Mouse (Mus musculus): ENCODE results near the gene Lbr.

Gene Lbr

DNA sequence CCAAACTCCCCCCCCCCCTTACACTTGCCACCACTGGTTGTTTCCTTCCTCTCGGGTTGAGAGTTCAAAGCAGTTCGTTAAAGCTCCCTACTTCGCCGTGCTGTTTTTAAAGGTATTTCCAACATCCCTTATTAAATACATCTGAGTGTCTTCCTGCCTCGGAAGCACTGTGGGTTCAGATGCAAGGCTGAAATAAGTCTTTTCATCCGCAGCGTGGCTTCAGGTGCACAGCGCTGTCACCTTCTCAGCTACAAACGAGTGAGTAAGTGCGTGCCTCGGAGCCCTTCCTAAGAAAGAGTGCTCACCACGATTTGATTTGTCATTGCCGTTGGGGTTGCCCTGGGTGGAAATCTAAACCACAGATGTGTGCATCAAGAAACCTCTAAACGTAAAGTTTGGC is at the start of gene Lbr:
TSS of gene Lbr (minus strand) at position 266 of the 400 bp plus-strand sequence.
- DNase-seq (ENCODE audit: extremely low read depth, low read depth, low spot score) = no peak

DNA sequence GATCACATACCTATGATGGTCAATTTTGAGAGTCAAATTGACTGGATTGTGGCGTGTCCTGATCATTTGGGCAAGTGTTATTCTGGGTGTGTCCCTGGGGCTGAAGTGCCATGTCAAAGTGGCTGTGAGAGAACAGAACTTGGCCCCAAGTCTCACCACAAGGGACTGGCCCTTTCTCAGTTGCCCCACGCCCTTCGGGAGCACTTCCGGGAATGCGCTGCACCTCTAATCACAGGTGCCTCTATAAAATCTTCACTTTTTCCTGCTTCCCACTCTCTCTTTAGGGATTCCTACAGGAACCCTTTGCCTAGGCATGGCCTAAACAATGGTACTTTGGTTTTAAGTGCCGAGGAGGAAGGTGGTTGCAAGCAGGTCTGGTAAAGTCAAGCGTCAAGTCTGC is 46.8 kb upstream of the Lbr start:
- DNase-seq (ENCODE audit: extremely low read depth, low read depth, low spot score) = no peak

DNA sequence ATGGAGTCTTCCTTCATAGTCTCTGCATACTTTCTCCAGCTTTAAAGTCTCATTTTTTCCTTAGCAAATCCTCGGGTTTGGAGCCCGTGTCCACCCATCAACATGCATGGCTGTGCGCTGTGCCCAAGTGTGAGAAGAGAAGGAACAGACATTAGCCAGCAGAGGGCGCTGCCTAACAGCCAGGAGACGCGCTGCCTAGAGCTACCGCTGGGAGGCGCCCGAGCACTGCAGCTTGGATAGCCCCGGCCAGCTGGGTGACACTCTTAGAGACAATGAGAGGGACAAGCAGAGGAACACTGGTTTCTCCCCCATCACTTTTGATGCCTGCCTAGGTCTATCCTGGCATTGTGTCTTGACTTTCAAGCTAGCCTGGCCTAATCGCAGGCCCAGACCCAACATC is 46.0 kb upstream of the Lbr start:
- DNase-seq (ENCODE audit: extremely low read depth, low read depth, low spot score) = no peak

DNA sequence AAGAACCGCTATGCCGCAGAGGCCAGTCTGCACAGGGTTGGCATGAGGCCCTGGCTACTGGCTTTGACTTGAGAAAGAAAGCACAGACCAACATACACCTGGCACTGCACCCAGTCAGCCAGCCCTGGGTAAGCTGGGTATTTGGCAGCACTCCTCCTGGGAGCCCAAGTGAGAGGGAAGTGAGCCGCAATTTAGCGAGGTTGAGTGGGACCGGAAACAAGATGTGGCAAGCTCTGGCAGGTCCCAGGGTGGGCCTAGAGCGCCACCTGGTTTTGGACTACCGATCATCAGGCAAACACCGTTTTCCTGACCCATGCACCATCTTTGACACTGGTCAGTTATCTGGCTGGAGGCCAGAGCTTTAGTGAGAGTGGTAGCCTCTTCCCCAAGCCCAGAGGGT is 38.7 kb upstream of the Lbr start:
- peak; percentile 40 for DNase-seq (ENCODE audit: extremely low read depth, low read depth, low spot score)

DNA sequence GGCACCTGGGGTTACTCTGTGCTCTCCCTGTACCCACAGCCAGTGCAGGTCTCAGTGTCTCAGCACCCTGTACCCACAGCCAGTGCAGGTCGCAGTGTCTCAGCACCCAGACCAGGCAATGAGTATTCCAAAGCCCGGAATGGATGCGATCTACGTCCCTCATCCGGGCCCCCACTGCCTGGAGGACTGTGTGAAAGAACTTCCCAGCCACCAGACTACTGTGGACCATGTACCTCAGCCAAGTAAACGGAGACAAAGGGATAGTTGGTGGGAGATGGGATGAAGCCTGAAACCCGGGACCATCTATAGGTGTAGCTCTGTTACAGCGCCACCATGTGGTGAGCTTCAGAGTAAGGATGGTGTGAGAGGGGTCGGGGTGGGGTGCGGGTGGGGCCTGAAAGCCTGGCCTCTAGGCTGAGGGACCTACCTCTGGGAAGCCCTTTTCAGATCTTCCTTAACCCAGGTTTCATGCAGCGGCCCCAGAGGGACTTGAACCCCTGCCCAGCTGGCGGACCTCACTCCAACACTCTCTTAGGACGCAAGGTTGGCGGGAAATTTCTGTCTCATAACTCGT is 38.0 kb upstream of the Lbr start:
- DNase-seq (ENCODE audit: extremely low read depth, low read depth, low spot score) = no peak

DNA sequence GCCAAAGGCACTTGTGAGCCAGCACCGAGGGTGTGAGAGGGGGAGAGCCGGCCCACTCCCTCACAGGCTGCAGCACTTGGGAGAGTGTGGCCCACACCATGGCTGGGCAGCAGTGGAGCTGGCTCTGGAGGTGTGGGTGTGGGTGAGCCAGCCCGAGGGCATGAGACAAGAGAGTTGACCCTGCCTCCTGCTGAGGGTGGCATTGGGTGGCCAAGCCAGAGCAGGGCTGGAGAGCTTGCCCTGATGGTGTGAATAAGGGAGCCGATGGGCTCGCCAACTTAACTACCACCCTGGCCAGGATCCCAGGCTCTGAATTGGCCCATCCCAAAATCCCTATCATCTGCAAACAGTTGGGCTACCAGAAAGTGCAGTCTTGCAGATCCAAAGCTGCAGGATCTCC is 35.6 kb upstream of the Lbr start:
- DNase-seq (ENCODE audit: extremely low read depth, low read depth, low spot score) = no peak

DNA sequence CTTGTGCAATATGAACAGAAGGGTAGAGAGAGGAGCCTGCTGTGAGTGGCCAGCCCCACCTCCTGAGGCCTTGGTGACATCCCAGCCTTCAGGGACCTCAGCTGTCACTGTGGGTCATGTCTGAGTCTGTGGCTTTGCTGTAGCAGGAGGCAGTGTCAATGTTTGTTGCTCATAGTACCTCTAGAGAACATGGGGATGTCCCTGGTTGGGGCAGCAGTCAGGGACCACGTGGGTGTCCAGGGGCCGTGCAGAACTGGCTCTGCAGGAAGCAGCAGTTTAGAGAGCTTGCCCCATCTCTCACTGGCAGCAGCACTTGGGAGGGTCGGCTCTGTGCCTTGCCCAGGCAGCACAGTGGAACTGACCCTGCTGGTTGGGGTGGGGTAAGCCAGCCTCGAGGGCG is 34.2 kb upstream of the Lbr start:
- DNase-seq (ENCODE audit: extremely low read depth, low read depth, low spot score) = no peak

DNA sequence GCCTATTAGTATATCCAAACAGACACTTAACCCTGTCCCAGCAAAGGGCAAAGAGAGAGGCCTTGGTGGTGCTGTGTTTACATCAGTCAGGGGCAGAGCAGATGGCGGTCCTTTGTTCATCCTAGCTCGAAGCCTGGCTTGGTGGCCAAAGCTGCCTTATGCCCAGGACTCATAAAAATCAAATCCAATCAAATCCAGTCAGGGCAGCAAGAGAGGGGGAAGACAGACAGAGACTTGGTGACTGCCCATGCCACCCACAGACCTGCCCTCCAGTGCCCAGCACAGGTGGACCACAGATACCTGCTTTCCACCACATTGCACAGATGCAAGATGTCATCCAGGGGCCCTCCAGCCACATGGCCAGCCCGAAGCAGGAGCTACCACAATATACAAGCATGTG is 33.8 kb upstream of the Lbr start:
- DNase-seq (ENCODE audit: extremely low read depth, low read depth, low spot score) = no peak

DNA sequence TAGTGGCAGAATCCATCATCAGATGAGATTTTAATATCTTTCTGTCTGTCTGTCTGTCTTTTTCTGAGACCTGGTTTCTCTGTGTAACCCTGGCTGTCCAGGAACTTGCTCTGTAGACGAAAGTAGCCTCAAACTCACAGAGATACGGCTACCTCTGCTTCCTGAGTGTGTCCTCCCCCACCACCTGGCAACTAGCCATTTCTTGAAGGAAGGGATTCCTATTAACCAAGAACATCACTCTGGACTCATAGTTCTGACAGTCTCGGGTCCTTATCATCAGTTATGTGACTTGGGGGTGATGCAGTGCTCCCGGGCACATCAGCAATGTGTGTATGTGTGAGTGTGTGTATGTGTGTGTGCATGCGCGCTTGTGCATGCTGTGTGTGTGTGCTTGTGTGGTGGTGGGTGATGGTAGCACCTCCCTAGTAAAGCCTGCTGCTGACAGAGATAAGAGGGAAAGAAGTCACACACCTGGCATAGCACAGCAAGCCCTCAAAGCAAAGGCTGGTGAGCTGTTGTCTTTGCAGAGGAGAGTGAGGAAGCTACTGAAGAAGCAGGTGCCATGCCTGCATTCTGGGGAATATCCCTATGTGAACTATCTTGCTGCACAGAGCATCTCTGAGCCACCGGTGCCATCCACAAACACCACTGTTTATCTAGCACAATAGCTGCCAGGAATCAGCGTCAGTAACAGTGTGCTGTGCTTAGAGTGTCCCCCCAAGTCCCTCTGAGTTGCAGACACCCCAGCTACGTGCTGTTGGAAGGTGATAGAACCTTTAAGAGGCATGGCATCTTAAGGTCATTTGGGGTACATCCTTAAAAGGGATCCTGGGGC is 30.5 kb upstream of the Lbr start:
- DNase-seq (ENCODE audit: extremely low read depth, low read depth, low spot score) = no peak

DNA sequence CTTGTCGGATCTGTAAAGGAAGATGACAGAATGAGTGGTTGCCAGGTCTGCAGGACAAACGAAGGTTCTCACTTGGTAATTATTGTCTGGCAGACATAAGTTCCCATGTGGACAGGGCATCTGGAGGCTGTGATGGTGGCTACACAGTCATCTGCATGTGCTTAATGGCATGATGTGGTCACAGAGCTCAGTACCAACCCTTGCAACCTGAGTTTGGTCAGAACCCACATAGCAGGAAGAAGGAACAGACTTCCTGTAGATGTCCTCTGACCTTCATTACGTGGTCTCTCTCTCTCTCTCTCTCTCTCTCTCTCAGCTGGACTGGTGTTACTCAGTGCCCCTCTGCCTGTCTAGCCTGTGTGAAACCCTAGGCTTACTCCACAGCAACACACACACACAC is 29.8 kb upstream of the Lbr start:
- no peak for DNase-seq (ENCODE audit: extremely low read depth, low read depth, low spot score)

DNA sequence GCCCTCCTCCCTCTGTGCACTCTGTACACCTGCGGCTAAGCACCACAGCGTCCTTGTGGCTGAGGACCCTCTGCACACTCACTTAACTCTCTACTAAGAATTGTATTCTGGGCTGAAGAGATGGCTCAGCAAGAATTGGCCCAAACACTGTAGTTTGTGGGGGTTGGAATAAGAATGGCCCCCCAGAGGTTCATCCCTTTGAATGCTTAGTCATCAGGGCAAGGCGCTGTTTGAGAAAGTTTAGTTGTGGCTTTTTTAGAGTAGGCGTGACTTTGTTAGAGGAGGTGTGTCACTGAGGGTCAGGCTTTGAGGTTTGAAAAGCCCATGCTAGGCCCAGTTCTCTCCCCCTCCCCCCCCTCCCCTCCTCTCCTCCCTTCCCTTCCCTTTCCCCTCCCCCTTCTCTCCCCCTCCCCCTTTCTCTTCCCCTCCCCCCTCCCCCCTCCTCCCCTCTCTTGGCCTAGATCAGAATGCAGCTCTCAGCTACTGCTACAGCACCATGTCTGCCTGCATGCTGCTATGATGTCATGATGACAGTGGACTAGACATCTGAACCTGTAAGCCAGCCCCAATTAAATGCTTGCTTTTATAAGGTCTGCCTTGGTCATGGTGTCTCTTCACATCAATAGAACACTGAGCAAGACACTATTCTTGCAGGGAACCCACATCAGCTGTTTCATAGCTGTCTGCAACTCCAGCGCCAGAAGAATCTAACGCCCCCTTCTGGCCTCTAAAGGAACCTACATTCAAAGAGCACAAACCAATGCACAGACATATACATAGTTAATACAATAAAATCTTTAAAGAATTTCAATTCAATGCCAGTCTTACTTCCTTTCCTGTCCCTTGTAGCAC is 23.8 kb upstream of the Lbr start:
- DNase-seq (ENCODE audit: extremely low read depth, low read depth, low spot score) = no peak

DNA sequence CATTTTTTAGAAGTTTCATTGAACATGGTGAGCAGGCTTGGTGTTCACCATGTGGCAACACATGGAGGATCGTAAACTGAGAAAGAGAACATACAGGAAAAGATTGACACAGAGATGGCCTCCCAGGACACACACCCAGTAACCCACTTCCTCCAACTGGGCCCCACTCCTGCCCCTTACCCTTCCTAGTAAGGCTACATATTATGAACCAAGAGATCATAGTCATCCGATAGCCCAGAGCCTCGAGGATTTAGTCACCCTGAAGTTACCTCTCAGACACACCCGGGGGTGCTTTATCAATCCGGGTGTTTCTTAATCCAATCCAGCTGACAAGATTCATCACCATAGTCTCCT is 23.0 kb upstream of the Lbr start:
- DNase-seq (ENCODE audit: extremely low read depth, low read depth, low spot score) = no peak

DNA sequence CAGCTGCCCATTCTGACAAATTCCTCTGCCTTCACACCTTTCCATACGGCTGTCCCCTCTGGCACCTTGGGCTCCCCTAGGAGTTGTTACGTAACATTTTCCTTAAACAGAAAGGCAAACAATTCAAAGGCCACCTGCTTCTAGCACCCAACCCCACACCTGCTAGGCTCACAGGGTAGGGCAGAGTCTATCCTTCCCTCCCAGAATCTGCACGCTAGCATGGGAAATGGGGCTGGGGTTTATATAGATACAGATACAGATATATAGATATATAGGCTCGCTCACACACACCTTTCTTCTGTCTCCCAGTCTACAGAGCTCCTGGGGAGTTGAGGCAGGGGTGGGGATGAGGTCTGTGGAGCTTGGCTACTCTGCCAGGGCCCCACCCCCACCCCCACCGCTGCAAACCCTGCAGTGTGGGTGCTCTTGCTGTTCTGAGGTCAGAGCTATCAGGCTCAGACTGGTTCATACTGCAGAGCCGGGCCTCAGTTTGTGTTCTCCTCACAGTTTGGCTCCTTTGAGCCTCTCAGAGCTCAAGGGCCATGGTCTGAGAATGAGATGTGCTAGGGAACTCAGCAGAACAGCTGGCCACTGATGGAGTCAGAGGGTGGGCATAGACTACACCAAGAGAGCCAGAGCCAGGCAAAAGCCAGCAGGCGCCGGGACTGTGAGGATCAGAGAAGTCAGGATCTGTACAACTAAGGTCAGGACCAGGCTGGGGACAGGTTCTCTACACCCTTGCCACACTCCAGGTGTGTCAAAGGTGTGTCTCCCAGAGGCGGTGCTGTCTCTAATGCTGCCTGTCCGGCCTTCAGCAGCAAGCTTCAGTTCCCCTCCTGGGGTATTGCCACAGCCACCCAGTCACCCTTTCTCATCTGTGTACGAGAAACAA is 22.4 kb upstream of the Lbr start:
- DNase-seq (ENCODE audit: extremely low read depth, low read depth, low spot score) = no peak

DNA sequence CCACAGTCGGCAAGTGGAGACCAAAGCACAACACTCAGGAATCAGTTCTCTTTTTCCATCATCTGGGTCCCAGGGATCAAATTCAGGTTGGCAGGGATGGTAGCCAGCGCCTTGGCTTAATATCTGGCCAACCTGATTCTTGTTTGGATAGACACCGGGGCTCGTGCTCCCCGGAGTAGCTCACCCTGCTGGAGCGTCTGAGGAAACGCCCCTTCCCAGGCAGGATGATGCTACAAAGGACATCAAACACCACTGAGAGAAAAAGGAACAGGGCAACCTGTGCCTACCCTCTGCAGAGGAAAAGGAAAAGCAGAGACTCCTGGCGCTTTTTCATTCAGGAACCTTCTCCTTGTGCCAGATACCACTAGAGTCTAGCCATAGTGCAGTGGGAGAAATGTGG is 20.6 kb upstream of the Lbr start:
- DNase-seq (ENCODE audit: extremely low read depth, low read depth, low spot score) = no peak

DNA sequence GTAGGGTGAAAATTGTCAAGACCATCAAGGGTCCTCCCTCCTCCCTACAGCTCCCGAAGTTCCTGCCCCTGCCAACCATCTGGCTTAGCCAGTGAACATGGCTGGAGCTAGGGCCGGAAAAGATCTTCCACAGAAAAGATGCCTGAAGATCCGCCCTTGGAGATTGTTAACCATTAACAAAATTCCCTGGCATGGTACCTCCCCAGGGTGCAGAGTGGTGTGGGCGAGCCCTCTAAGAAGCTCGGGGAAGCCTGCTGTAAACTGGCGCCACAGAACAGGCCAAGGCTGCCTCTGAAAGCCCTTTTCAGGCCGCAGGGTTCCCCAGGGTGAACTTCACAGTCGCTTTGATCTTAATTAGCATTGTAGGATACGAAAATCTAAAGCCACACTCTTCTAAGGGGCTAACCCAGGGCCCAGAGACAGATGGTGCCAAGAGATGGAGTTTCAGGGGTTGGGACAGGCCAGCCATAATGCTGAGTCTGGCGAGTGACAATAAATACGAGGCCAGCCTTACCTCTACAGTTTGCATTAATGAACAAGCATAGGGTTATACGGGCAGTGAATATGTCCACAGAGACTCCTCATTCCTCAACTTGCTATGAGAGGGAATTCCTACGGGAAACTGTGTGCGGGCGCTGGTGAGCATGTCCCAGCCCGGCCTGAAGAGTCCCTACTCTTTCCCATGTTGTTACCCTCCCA is 20.0 kb upstream of the Lbr start:
- no peak for DNase-seq (ENCODE audit: extremely low read depth, low read depth, low spot score)

DNA sequence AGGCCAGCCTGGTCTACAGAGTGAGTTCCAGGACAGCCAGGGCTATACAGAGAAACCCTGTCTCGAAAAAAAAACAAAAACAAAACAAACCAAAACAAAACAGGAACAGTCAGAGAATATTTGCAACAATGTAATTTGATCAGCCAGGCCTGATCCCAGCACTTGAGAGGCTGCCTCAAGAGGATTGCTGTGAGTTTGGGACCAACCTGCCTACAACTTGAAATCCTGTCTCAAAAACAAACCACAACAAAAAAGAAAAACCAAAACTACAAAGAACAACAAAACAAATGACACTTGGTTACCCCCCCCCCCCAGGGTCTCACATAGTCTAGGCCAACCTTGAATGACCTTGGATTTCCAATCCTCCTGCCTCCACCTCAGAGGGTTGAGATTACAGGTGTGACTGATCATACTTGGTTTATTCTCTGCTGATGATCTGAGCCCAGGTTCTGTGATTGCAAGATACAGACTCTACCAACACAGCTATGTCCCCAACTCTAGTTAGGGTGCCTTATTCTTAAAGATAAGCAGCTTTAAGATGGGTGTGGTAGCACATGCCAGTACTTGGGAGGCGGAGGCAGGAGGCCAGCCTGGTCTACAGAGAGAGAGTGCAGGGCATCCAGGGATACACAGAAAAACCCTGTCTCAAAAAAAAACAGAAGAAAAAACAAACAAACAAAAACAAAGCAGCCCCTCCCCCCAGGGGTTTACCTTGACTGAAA is 18.5 kb upstream of the Lbr start:
- DNase-seq (ENCODE audit: extremely low read depth, low read depth, low spot score) = no peak

DNA sequence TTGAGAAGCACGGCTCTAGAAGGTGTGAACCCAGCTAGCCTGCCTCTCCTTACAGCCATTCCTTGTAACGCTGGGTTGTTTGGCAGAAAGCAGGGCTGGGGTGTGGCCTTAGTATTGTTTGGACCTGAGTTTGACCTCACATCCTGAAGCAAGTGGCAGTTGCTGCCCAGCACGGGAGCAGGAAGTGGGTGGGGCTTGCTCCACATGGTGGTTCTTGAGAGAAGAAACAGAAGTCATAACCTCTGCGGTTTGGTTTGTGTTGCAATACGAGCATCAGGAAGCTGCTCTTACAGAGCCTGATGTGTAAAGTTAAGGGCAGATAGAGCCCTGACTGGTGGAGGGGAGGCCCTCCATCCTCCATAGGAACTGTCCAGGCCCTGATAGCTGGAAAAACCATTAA is 17.8 kb upstream of the Lbr start:
- DNase-seq (ENCODE audit: extremely low read depth, low read depth, low spot score) = no peak

DNA sequence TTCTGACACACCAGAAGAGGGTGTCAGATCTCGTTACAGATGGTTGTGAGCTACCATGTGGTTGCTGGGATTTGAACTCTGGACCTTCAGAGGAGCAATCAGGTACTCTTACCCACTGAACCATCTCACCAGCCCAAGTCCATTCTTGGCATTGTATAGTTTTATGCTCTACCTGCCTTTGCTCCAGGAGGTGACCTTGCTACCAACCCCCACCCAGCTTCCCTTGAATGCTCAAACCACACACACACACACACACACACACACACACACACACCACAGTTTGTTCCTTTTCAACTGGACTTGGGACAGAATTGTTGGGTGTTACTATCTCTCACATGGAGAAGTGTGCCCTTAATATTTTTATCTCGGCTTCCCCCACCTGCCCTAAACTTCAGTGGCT is 13.5 kb upstream of the Lbr start:
- no peak for DNase-seq (ENCODE audit: extremely low read depth, low read depth, low spot score)

DNA sequence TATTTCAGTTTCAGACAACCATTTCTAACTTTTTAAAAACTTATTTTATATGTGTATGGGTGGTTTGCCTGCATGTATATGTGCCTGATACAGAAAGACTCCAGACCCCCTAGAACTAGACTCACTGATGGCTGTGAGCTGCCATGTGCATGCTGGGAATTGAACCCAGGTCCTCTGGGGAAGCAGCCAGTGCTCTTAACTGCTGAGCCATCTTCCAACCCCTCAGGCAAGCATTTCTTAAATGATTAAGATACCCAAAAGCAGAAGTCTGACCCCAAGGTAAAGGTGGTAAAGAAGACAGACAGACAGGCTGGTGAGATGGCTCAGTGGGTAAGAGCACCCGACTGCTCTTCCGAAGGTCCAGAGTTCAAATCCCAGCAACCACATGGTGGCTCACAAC is 12.0 kb upstream of the Lbr start:
- no peak for DNase-seq (ENCODE audit: extremely low read depth, low read depth, low spot score)
